Mouse (Mus musculus): Measurements from ENCODE around the gene Clcc1.
"Not testable (repeated sequence)": the region's sequence is repeated elsewhere in the genome, so short reads cannot be mapped to it uniquely, and the experiment has no call there.

Gene Clcc1

GRCm38 (mm10) chr3:108683597-108683996, 29.9 kb downstream of the Clcc1 start:
- not testable (repeated sequence) for DNase-seq (ENCODE audit: low read depth, low spot score)

GRCm38 (mm10) chr3:108685701-108686100, 32.0 kb downstream of the Clcc1 start:
- no peaks in the 10 kb centered on the region for H3K36me3 ChIP-seq (ENCODE audit: control insufficient read depth, insufficient read depth, low read length, poor library complexity, severe bottlenecking)
- no peak for DNase-seq (ENCODE audit: low read depth, low spot score)
- H3K27me3 ChIP-seq (ENCODE audit: control insufficient read depth, insufficient read depth, low read length, poor library complexity, severe bottlenecking), result no peaks in the 10 kb centered on the region

More at GRCm38 (mm10) chr3:108683597-108683996, 29.9 kb downstream of the Clcc1 start:
- not testable (repeated sequence) for H3K27me3 ChIP-seq (ENCODE audit: control insufficient read depth, insufficient read depth, low read length, poor library complexity, severe bottlenecking); H3K36me3 ChIP-seq (ENCODE audit: control insufficient read depth, insufficient read depth, low read length, poor library complexity, severe bottlenecking)

- no peaks in the 10 kb centered on the region for H3K36me3 ChIP-seq (ENCODE audit: control insufficient read depth, insufficient read depth, low read length, poor library complexity, severe bottlenecking)
- no peak for DNase-seq (ENCODE audit: low read depth, low spot score)
- no peaks in the 10 kb centered on the region for H3K27me3 ChIP-seq (ENCODE audit: control insufficient read depth, insufficient read depth, low read length, poor library complexity, severe bottlenecking)
Measured at GRCm38 (mm10) chr3:108689015-108689441, 35.3 kb downstream of the Clcc1 start.

GRCm38 (mm10) chr3:108689446-108689845, 35.7 kb downstream of the Clcc1 start:
- H3K36me3 ChIP-seq (ENCODE audit: control insufficient read depth, insufficient read depth, low read length, poor library complexity, severe bottlenecking), result no peaks in the 10 kb centered on the region
- DNase-seq (ENCODE audit: low read depth, low spot score), result no peak
- H3K27me3 ChIP-seq (ENCODE audit: control insufficient read depth, insufficient read depth, low read length, poor library complexity, severe bottlenecking), result no peaks in the 10 kb centered on the region

- H3K27me3 ChIP-seq (ENCODE audit: control insufficient read depth, insufficient read depth, low read length, poor library complexity, severe bottlenecking), result no peaks in the 10 kb centered on the region
- H3K36me3 ChIP-seq (ENCODE audit: control insufficient read depth, insufficient read depth, low read length, poor library complexity, severe bottlenecking), result no peaks in the 10 kb centered on the region
- no peak for DNase-seq (ENCODE audit: low read depth, low spot score)
Measured at GRCm38 (mm10) chr3:108689979-108690378, 36.3 kb downstream of the Clcc1 start.

GRCm38 (mm10) chr3:108694321-108694720, 40.6 kb downstream of the Clcc1 start:
- no peaks in the 10 kb centered on the region for H3K27me3 ChIP-seq (ENCODE audit: control insufficient read depth, insufficient read depth, low read length, poor library complexity, severe bottlenecking)
- H3K36me3 ChIP-seq (ENCODE audit: control insufficient read depth, insufficient read depth, low read length, poor library complexity, severe bottlenecking), result no peaks in the 10 kb centered on the region
- DNase-seq (ENCODE audit: low read depth, low spot score), result no peak

GRCm38 (mm10) chr3:108698662-108699061, 44.9 kb downstream of the Clcc1 start:
- no peaks in the 10 kb centered on the region for H3K36me3 ChIP-seq (ENCODE audit: control insufficient read depth, insufficient read depth, low read length, poor library complexity, severe bottlenecking)
- DNase-seq (ENCODE audit: low read depth, low spot score), result no peak

GRCm38 (mm10) chr3:108699786-108700185, 46.1 kb downstream of the Clcc1 start:
- no peaks in the 10 kb centered on the region for H3K36me3 ChIP-seq (ENCODE audit: control insufficient read depth, insufficient read depth, low read length, poor library complexity, severe bottlenecking)
- H3K27me3 ChIP-seq (ENCODE audit: control insufficient read depth, insufficient read depth, low read length, poor library complexity, severe bottlenecking), result no peaks in the 10 kb centered on the region
- DNase-seq (ENCODE audit: low read depth, low spot score), result no peak

More at GRCm38 (mm10) chr3:108698662-108699061, 44.9 kb downstream of the Clcc1 start:
- no peaks in the 10 kb centered on the region for H3K27me3 ChIP-seq (ENCODE audit: control insufficient read depth, insufficient read depth, low read length, poor library complexity, severe bottlenecking)

- H3K27me3 ChIP-seq (ENCODE audit: control insufficient read depth, insufficient read depth, low read length, poor library complexity, severe bottlenecking), result no peaks in the 10 kb centered on the region
- DNase-seq (ENCODE audit: low read depth, low spot score), result peak; percentile 34
- H3K36me3 ChIP-seq (ENCODE audit: control insufficient read depth, insufficient read depth, low read length, poor library complexity, severe bottlenecking), result no peaks in the 10 kb centered on the region
Measured at GRCm38 (mm10) chr3:108701256-108701655, 47.5 kb downstream of the Clcc1 start.

GRCm38 (mm10) chr3:108702789-108703188, 49.1 kb downstream of the Clcc1 start:
- DNase-seq (ENCODE audit: low read depth, low spot score), result no peak
- H3K36me3 ChIP-seq (ENCODE audit: control insufficient read depth, insufficient read depth, low read length, poor library complexity, severe bottlenecking), result no peaks in the 10 kb centered on the region
- H3K27me3 ChIP-seq (ENCODE audit: control insufficient read depth, insufficient read depth, low read length, poor library complexity, severe bottlenecking), result no peaks in the 10 kb centered on the region

GRCm38 (mm10) chr3:108711296-108711695, 57.6 kb downstream of the Clcc1 start:
- DNase-seq (ENCODE audit: low read depth, low spot score), result no peak
- Histone ChIP-seq H3K36me3 (ENCODE audit: control insufficient read depth, insufficient read depth, low read length, poor library complexity, severe bottlenecking) (no peaks in the 10 kb centered on the region), H3K27me3 (ENCODE audit: control insufficient read depth, insufficient read depth, low read length, poor library complexity, severe bottlenecking) (no peaks in the 10 kb centered on the region)

GRCm38 (mm10) chr3:108713065-108713675, 59.5 kb downstream of the Clcc1 start:
- no peak for DNase-seq (ENCODE audit: low read depth, low spot score)
- Histone ChIP-seq H3K36me3 (ENCODE audit: control insufficient read depth, insufficient read depth, low read length, poor library complexity, severe bottlenecking) (no peaks in the 10 kb centered on the region), H3K27me3 (ENCODE audit: control insufficient read depth, insufficient read depth, low read length, poor library complexity, severe bottlenecking) (no peaks in the 10 kb centered on the region)

- DNase-seq (ENCODE audit: low read depth, low spot score), result no peak
- Histone ChIP-seq H3K27me3 (ENCODE audit: control insufficient read depth, insufficient read depth, low read length, poor library complexity, severe bottlenecking) (no peaks in the 10 kb centered on the region), H3K36me3 (ENCODE audit: control insufficient read depth, insufficient read depth, low read length, poor library complexity, severe bottlenecking) (no peaks in the 10 kb centered on the region)
Measured at GRCm38 (mm10) chr3:108714837-108715236, 61.1 kb downstream of the Clcc1 start.

- Histone ChIP-seq H3K36me3 (ENCODE audit: control insufficient read depth, insufficient read depth, low read length, poor library complexity, severe bottlenecking) (no peaks in the 10 kb centered on the region), H3K27me3 (ENCODE audit: control insufficient read depth, insufficient read depth, low read length, poor library complexity, severe bottlenecking) (peaks cover 5% of the 10 kb centered on the region)
- peak; percentile 74 for DNase-seq (ENCODE audit: low read depth, low spot score)
Measured at GRCm38 (mm10) chr3:108717896-108718502, 64.3 kb downstream of the Clcc1 start.

- H3K36me3 ChIP-seq (ENCODE audit: control insufficient read depth, insufficient read depth, low read length, poor library complexity, severe bottlenecking), result no peaks in the 10 kb centered on the region
- DNase-seq (ENCODE audit: low read depth, low spot score), result no peak
- peaks cover 5% of the 10 kb centered on the region for H3K27me3 ChIP-seq (ENCODE audit: control insufficient read depth, insufficient read depth, low read length, poor library complexity, severe bottlenecking)
Measured at GRCm38 (mm10) chr3:108719357-108719756, 65.6 kb downstream of the Clcc1 start.

Data from splenic B cell, adult 2 months (primary cell).